Mouse (Mus musculus) right cerebral cortex, postnatal 36 days (tissue): ENCODE results near the gene F8.
"Not testable (repeated sequence)": the region's sequence is repeated elsewhere in the genome, so short reads cannot be mapped to it uniquely, and the experiment has no call there.

Experiments
- DNase-seq, 2 experiments: peaks; one replicate each; pipeline ENCODE4 v3.0.0; 2022; ENCODE audit warnings: low spot score in 2 of 2, mixed read lengths in 1 of 2

The F8 gene

DNA sequence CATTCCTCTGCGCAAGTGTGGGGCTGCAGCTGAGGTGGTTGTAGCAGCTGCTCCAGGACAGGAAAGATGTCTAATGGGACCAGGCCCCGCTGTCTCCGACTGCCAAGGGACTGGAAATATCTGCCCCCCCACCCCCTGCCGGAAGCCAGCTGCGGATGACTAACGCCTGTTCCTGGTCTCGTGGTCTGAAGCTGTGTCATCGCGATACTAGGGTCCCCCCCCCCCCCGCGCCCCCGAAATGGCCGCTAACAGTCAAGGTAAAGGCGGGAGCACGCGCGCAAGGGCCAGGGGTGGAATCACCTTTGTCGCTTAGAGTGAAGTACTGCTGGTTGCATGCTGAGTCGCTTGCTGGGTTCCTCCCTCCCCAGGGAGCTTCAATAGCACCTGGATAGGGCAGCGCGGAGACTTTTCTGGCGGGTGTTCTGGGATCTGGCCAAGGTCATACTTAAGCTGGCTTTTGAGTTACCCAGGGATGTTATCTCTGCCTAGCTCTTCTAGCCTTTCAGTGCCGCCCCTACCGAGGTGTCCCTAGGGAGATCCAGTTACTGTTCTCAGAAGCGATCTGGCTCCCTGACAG, at the start of gene F8, which contains the start of gene Fundc2:
F8 (minus strand) TSS at position 421 of the 577 bp plus-strand sequence.
Fundc2 (plus strand) TSS at position 205 of the 577 bp plus-strand sequence.
- peak; percentile 35 to 52 for DNase-seq

DNA sequence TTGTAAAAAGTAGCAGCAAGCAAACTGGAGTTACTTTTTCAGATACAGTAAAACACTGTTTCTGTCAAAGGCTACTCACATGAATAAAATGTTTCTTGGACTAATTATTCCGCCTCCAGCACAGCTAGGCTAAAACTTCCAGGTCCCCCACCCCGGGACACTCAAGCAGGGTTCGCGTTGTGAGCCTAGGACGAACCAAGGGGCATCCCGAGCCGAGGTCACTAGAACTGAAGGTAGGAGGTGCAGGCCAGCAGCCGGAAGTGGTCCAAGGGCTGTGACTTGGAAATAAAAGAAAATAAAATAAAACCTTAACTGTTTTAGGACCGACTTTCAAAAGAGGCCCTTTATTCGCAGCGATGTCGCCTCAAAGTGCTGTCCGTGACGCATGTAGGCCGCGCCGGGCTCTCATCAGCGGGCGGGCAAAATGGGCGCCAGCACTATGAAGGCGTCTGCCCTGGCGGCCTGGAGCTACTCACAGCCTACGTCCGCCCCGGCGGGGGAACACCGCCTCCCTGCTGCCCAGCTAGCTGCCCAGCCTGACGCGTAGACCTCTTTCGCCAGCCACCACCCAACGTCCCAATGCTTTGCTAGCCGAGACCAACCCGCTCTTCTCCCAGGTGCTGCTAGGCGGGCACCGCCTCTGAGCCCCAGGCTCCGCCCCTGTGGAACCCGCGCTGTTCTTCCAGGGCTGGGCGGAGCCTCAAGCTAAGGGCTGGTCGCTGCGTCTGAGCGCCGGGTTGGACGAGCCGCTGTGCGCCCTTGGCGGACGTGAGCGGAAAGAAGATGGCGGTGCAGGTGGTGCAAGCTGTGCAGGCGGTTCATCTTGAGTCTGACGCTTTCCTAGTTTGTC, 33.7 kb upstream of the F8 start, which contains the start of the genes Cmc4, Mtcp1 and Brcc3:
Cmc4 (minus strand) TSS at position 649 of the 850 bp plus-strand sequence.
Mtcp1 (minus strand) TSS at position 653 of the 850 bp plus-strand sequence.
Brcc3 (plus strand) TSS at position 693 of the 850 bp plus-strand sequence.
- peak; percentile 79 to 80 for DNase-seq

DNA sequence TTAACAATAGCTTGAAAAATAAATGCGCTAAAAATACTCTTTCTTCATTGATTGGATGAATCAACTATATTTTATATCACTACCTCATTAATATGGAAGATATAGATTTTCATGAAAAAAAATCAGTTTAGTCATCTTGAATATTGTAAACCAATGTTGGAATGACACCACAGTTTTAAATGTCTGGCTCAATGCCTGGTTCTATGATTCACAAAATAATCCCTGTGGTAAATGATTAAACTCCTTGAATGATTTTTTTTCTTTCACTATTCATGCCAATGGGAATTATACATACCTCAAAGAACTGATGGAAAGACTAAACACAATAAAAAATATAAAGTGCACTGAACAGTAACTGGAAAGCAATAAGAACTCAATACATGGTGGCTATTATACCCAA, 27.3 kb upstream of the F8 start:
- DNase-seq: no peak

DNA sequence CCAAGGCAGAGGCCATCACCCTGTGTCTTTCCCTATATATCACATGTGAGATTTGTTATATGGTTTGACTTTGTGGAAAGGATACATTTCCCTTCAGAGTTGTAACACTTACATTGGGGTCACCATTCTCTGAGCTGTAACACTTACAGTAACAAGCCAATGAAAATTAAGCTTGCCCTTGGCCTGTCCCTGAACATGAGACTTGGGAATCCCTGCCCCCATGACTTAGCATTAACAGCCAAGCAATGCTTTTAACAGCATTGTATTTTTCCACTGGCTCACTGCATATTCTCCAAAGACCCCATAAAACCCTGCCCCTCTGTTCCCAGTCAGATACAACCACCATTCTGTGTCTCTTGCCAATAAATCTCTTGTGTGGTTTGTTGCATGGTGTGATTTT, 20.9 kb upstream of the F8 start:
- no peak for DNase-seq

DNA sequence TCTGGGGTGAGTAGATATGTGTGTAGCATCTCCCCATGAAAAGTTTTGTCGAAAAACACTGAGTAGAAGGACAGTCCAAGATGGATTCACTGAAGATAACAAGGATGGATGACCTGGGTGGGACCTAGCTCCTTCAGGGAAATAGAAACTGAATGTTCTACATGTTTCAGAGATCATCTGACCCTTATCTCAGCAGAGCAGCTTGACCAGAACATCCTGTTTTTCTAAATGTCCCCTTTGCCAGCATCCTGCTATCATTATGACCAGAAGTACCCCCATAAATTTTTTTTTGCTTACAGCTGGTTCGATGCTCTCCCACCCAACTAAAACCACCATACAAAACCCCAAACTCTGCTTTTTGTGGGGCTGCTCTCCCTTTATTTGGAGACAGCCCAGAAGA, 20.3 kb upstream of the F8 start:
- DNase-seq: no peak

DNA sequence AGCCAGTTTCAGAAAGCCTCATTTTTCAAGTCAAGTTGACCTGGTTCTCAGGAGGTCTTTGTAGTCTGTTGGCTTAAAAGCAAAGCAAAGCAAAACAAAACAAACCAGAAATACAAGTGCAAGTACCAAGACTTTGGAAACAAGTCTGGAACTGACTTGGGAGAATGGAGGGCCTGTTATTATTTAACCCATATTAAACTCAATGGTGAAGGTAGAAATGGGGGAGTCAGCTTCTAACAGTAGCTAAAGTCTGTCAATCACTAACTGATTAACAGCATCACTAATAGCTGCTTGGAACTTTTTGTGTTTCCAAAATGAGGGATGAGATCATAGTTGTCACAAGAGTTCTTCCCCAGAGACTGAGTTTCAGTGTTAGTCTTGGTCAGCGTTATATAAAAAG, 17.1 kb upstream of the F8 start:
- DNase-seq: no peak

DNA sequence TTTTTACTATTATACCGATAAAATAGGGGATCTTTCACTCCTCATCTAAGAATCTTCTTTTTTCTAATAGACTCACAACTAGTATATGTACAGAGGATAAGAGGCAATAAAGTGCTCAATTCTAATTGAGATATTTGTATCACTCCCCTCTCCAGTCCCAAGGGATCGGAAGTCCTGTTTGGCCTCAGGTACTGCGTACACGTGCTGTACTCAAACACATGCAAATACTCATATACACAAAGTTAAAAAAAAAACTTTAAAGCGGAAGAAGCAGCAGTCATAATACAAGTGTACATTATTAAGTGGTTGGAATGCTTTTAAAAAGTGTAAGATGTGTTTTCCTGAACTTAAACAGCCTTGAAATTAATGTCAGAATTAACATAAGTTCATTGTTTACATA, 716 bp downstream of the F8 start:
- DNase-seq: no peak

DNA sequence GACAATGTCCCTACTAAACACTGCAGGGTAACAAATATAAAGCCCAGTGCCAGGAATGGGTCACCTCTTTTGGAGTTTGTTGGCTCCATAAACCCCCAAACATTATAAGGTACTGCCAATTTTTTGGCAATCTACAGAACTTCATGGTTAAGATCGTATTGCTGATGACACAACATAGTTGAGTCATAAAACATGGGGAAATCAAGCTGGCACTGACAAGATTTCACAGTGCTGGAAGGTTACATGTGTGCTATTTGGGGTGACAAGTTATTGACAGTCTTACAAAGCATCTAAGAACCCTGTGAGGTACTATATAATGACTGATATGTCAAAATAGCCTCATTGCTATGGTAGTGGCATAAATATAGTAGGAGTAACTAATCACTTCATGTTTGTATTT, 1.2 kb downstream of the F8 start:
- no peak for DNase-seq

DNA sequence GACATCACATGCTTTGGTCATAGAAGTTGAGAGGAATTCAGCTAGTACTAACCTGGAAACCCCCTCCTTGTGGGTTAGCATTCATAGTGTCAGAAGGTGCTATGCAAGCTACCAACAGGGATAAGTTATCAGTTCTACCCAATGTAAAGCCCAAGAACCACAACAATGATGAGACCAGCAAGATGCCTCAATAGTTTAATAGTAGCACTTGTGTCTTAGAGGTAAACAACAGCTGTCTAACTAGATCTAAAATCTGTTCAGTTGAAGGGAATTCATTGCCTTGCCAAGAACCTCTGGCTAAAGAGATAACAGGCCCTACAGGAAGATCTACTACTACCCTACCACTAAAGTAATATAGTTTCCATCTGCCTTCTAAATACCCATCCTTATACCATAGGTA, 5.6 kb downstream of the F8 start:
- no peak for DNase-seq

DNA sequence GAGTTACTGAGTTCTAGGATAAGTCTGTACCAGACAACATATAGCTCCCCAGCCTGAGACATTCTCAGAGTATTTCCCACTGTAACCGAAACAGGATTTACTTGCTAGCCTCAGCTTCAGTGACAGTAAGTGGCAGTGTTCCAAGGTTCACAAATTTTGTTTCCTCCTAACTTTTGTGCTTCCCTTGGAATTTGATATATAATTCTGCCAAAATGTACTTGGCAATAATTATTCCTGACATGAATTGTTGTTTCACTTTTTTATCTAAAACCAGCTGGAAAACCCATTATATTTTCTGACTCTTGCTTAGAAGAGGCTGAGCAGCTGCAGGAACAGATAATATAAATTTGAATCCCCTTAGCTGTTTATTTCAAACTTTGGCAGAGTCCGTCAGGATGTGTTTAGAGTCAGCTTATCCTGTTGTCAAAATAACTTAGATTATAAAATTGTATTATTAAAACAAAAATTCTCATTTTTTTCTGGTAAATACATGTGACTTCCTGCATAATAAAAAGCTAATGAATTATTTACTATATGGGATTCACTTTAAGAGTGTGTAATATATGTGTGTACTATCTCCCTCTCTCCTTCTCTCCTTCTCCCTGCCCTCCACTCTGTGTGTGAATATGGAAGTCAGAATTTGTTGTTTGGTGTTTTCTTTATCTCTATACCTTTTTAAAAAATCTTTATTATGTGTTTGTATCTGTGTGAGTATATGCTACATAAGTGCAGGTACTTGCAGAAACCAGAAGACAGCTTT, 9.6 kb downstream of the F8 start:
- DNase-seq: no peak

DNA sequence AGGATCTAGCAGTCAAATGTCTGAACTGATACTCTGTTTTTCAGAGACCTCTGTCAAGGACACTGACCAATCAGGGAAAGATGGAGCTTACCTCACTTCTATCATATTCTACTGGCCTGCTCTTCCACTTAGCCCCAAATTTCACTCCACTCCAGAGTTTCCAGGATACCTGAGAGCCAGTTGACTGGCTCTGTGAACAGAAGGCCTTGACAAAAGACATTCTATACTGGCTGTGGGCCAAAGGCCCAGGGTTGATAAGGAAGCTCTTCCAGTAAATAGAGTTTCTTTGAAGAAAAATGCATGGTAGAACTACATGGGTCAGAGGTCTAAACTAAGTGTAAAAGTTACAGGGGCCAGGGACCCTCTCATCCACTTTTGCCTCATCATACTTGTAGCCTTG, 12.2 kb downstream of the F8 start:
- no peak for DNase-seq

DNA sequence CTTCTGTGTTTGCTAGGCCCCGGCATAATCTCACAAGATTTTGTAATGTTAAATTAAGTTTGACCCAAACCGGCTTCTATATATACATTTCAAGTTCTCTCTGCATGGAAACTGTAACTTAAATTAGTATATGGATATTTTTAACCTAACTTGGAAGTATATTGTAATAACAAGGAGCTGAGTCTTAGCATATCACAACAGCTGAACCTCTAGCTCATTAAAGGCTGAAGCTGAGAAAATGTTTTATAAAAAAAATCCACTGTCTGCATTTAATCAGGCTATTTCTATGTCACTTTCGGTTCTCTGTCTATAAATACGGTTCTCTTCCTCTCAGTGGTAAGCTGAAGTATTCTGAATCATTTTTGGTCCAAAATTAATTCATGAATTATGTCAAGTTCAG, 58.9 kb downstream of the F8 start:
- no peak for DNase-seq

DNA sequence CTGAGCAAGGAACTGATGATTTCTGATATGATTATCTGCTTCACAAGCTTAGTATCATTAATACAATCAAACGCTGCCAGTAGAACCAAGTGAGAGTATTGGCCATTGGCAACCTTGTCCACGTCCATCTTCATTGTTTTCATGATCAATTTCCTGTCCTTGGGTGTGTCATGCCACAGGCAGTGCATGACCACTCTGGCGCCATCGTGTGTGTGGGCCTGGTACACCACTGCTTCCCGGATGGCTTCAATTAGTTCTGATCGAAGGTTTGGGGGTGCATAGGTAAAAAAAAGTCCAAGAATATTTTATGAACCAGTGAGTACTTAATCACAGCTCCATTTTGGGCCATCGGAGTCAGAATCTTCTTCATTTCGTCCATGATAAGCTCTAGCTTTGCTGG, 110.7 kb downstream of the F8 start:
- no peak for DNase-seq

DNA sequence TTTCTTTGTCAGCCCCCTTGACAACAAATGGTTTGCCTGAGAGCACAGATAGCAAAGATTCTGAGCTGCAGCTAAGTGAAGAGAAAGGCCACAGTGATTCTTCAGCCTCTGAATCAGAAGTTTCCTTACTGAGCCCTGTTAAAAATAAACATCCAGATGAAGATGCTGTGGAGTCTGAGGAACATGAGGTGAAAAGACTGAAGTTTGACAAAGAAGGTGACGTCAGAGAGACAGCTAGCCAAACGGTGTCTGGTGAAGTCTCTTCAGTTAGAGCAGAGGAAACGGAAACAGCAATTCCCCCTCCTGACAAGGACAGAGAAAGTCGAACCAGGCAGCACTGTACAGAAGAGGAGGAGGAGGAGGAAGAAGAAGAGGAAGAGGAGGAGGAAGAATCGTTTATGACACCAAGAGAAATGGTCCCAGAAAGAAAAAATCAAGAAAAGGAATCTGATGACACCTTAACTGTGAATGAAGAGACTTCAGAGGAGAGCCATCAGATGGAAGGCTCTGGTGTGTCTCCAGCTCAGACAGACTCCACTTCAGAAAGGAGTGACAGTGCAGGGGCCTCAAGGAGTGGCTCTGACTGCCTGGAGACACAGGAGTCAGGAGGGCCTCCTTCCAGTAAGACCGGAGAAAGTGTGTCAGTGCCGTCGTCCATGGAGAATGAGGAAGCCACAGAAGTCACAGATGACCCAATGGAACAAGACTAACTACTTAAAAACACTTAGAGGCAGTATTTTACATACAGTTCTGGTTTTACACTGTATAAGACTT, 148.6 kb downstream of the F8 start:
- not testable (repeated sequence) for DNase-seq

DNA sequence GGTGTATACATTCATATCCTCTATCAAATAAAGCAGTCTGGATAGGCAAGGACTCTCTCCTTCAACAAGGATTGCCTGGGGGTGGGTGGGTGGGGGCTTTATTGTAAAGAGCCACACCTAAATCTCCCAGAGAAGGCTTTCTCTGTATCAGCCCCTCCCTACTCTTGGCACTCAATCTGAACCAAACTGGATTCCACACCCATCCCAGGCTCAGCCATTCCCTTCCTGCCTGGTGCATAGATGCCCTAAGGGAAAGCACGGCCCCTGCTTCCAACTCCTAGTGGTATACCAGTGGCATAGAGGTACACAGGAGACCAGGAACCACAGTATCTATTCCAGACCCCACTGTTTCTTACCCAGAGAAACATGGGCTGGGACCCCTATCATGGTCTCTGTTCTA, 151.0 kb downstream of the F8 start:
- no peak for DNase-seq

DNA sequence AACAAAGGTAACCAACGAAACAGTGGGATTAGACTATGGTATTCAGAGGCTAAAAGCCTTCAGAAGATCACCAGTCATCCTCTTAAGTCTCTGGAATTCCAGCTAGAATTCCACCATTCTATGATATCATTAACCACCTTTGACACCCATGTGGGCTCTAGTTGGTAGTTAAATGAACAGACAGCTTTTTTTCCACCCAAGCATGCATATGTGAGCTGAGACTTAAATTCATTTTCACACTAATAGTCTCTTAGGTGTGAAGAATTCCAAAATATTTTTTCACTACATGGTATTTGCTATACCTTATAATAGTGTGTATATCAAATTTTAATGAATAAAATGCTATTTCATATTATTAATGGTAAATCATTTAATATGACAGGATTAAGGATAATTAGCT, 218.7 kb downstream of the F8 start, which contains the start of gene Smim9:
Smim9 (minus strand) TSS at position 101 of the 400 bp plus-strand sequence.
- DNase-seq: no peak

DNA sequence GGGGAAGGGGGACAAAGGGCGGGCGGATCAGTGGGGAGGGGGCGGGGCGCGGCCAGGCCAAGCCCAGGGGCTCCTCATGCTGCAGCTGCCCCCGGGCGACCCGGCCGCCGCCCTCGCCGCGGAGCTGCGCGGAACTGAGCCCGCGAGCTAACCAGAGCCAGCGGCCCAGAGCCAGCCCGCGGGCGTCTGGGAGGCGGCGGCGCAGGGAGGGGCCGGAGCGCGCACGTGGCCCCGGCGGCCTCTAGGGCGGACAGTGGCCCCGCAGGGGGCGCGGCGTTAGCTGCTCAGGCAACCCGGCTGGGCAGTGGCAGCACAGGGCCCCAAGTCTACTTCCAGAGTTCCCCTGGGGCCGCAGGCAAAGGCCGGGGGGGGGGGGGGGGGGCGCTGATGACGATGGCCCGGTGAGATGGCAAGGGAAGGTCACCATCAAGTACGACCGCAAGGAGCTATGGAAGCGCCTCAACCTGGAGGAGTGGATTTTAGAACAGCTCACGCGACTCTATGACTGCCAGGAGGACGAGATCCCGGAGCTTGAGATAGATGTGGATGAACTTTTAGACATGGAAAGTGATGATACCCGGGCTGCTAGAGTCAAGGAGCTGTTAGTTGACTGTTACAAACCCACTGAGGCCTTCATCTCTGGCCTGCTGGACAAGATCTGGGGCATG, 226.7 kb downstream of the F8 start:
- no peak for DNase-seq

DNA sequence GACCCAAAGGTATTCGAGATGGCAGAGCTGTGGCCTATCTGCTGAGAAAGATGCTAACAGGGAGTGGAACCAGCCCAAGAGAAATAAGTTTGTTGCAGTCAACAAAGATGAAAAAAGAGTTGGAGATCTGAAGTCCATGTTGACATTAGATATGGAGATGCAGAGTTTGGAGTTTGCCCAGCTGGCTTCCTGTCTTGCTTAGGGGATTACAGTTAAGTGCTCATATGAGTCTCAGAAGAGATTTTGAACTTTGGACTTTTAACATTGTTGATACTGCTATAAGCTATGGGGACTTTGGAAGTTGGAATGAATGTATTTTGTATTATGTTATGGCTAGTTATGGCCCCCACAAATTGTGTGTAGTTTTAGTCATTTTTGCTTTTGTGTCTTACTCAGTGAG, 230.2 kb downstream of the F8 start:
- DNase-seq: no peak

DNA sequence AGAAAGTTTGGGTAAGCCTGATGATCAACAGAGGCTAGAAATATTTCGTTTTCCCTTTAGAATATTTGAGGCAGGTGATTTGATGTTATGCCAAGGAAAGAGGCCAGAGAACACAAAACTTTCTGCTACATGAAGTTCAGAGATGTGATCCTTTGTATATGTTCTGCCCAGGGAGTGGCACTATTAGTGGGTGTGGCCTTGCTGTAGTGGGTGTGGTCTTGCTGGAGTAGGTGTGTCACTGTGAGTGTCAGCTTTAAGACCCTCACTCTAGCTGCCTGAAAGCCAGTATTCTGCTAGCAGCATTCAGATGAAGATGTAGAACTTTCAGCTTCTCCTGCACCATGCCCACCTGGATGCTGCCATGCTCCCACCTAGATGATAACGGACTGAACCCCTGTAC, 232.1 kb downstream of the F8 start:
- no peak for DNase-seq

DNA sequence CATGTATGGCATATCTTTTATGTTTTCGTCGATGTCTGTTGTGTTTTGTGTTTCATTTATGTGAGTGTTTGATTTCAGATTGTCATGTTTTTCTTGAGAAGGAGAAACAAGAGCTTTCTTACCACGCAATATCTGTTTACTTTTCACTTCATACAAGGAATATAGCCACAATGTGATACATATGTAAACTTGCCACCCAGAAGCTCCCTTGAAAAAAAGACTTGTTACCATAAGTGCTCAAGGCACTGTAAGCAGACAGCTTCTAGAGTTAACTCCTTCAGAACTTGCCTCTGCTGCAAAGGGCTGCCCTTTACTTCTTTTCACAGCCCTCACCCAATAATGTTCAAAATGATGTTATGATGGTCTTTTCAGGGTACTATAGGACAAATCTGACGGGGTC, 234.0 kb downstream of the F8 start:
- no peak for DNase-seq

DNA sequence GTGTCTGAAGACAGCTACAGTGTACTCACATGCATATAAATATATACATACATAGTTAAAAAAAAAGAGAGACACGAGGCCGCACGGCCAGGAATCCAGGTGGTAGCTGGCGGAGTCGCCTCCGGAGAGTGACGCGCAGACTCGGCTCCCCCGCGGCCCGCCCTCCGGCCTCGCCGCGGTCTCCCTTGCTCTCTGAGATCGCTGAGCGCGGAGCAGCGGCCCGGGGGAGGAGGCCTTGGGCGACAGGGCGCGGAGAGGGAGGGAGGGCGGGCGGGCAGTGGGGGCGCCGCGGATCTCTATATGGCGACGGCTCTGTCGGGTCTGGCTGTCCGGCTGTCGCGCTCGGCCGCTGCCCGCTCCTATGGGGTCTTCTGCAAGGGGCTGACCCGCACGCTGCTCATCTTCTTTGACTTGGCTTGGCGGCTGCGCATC, 239.3 kb downstream of the F8 start:
- DNase-seq: not testable (repeated sequence)
